Mouse (Mus musculus) B cell, adult (primary cell): ENCODE measurements around the gene Olfr317. TPM values are rescaled to one million over a fixed set of nuclear protein-coding genes. Genes with fewer than 3 reads are reported as not detected.

Experiments used
- total RNA-seq: library from RNA; stranded (reverse); gene quantifications from 4 replicates; pipeline ENCODE4 v1.2.4, GENCODE M21; 2023; ENCODE audit not compliant: inconsistent age

Olfr317 gene
- not detected in 4 replicates for total RNA-seq

DNA sequence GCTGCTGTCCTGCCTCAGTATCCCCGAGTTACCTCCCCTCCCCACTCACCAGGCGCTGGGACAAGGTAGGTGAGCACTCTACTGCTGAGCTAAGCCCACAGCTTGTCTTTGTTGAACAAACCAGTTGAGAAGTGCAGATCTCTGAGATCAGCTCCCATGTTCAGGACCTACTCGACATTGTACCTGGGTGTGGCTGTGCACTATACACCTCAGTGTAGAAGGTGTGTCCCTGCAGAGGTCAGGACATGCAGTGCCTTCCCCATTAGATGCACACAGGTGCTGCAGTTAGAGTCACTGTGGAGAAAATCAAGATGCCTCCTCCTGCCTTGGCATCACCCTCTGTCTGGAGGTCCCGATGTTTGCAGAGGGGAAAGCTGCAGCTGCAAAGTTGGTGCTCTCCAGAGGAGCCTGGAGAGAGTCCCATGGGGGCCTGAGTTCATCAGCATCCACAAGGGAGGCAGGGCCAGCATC, at the start of gene Olfr317:
TSS of gene Olfr317 (minus strand) at position 421 of the 471 bp plus-strand sequence.

DNA sequence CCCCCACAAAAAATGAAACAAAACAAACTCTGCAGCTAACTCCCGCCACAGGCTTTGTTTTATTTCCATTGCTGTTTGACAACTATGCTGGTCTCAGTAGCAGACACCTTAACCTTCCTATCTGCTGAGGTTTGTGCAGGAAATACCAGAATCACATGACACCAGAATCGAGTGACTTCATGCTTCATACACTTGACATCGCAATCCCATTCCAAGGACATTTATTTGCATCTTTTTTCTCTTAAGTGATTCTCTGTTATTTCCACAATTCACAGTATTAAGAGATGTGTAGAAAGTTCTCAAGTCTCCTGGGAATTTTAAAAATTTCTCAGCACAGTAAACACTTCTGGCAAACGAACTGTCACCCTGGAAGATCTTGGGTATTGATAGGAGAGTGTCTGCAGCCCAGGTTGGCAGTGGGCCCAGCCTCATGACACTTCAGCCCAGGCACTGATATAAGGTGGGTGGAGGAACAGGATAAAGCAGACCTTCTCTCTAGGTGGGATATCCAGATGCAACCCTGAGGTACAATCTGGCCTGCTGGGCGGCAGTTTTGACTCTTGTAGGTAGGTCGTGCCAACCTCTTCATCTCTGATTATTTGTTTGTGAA, 43.6 kb upstream of the Olfr317 start, which contains the start of gene Olfr314:
TSS of gene Olfr314 (plus strand) at position 473 of the 610 bp plus-strand sequence.

DNA sequence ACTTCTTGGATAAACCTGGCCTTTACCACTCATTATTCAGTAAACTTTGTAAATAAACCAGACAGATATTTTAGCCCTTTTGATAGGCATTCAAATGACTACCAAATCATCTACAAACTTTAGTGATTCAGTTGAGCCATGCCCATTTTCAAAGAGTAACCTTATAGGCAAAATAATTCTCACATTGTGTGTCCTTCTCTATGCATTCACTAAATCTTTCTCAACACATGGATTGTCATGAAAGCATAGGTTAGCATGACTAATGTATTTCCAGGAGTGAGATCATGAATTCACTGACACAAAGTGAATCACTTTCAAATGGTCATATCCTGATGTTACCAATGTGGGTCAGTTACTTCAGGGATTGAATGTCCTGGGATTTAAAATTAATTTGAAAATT, 33.9 kb upstream of the Olfr317 start, which contains the start of gene Olfr315:
TSS of gene Olfr315 (plus strand) at position 301 of the 400 bp plus-strand sequence.

DNA sequence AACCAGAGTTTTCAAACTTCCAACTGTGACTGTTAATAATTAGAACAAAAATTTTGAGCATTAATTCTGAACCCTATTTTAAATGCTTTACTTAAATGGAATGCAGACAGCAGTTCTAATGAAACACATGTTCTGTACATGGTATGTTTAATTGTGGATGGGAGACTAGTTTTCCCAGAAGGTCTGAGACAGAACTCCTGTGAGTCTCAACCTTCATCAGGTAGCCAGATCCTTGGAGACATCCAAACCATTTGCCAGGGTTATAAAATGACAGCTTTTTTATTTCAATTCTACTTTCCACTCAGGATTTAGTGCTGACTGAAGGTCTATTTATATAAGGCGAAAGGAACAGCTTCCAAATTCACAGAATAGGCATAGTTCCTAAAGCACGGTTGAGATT, 13.4 kb upstream of the Olfr317 start, which contains the start of gene Olfr316:
TSS of gene Olfr316 (plus strand) at position 301 of the 400 bp plus-strand sequence.

DNA sequence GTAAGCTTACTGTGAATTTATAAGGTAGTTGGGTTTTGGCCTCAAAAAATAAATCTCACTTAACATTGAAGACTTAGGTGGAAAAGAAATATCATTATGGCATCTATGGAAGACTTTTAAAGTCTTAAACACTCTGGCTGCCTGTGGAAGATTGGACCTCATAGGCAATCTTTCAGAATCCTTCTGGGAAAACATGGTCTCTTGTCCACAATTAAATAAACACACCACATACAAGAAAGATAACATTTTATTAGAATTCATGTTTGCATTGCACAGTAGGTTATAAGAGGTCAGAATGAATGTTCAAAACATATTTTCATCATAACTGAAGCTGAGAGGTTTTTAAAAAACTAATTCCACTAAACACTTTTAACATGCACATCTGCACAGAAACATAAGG, 15.1 kb downstream of the Olfr317 start, which contains the start of gene Olfr318:
TSS of gene Olfr318 (minus strand) at position 101 of the 400 bp plus-strand sequence.

DNA sequence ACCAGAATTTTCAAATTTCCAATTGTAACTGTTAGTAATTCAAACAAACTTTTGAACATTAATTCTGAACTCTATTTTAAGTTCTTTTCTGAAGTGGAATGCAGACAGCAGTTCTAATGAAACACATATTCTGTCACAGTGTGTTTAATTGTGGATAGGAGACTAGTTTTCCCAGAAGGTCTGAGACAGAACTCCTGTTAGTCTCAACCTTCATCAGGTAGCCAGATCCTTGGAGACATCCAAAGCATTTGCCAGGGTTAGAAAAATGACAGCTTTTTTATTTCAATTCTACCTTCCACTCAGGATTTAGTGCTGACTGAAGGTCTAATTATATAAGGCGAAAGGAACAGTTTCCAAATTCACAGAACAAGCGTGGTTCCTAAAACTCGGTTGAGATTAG, 40.1 kb downstream of the Olfr317 start, which contains the start of gene Olfr319:
TSS of gene Olfr319 (plus strand) at position 301 of the 400 bp plus-strand sequence.

Other genes with a start within 250 kb of the Olfr317 start
- gene Olfr332, start 246.7 kb downstream of the Olfr317 start, total RNA-seq, result not detected in 4 replicates
- not detected in 4 replicates for gene Olfr331, start 236.6 kb downstream of the Olfr317 start, total RNA-seq
- gene Olfr330, start 204.4 kb downstream of the Olfr317 start, total RNA-seq, result not detected in 4 replicates
- not detected in 4 replicates for gene Olfr329-ps, start 192.8 kb downstream of the Olfr317 start, total RNA-seq
- 0.19 TPM in 1 of 4 replicates, not detected in the others for gene Olfr328, start 183.6 kb downstream of the Olfr317 start, total RNA-seq
- gene Olfr224, start 168.7 kb downstream of the Olfr317 start, total RNA-seq, result not detected in 4 replicates
- not detected in 4 replicates for gene Olfr325, start 161.5 kb downstream of the Olfr317 start, total RNA-seq
- gene Olfr324, start 144.1 kb downstream of the Olfr317 start, total RNA-seq, result not detected in 4 replicates
- not detected in 4 replicates for gene 2210407C18Rik, start 123.1 kb downstream of the Olfr317 start, total RNA-seq
- gene Olfr323, start 108.7 kb downstream of the Olfr317 start, total RNA-seq, result not detected in 4 replicates
- not detected in 4 replicates for gene Trim58, start 98.7 kb downstream of the Olfr317 start, total RNA-seq
- not detected in 4 replicates for gene Olfr322, start 80.4 kb downstream of the Olfr317 start, total RNA-seq
- gene Olfr320, start 58.1 kb downstream of the Olfr317 start, total RNA-seq, result not detected in 4 replicates
- gene Olfr319, start 40.0 kb downstream of the Olfr317 start, total RNA-seq, result not detected in 4 replicates
- 0.58 to 0.96 TPM (median 0.68 TPM) in 4 replicates for gene Olfr318, start 15.2 kb downstream of the Olfr317 start, total RNA-seq
- not detected in 4 replicates for gene Olfr316, start 13.5 kb upstream of the Olfr317 start, total RNA-seq
- gene Olfr315, start 34.0 kb upstream of the Olfr317 start, total RNA-seq, result not detected in 4 replicates
- not detected in 4 replicates for gene Olfr314, start 43.7 kb upstream of the Olfr317 start, total RNA-seq
- not detected in 4 replicates for gene Fam183b, start 62.7 kb upstream of the Olfr317 start, total RNA-seq
- gene Olfr313, start 75.8 kb upstream of the Olfr317 start, total RNA-seq, result not detected in 4 replicates
- not detected in 4 replicates for gene Olfr312, start 90.0 kb upstream of the Olfr317 start, total RNA-seq
- not detected in 4 replicates for gene Olfr311, start 100.0 kb upstream of the Olfr317 start, total RNA-seq
- gene Gm12258, start 107.9 kb upstream of the Olfr317 start, total RNA-seq, result 5.2 to 6.3 TPM (median 5.6 TPM) in 4 replicates
- gene 2810021J22Rik, start 128.0 kb upstream of the Olfr317 start, total RNA-seq, result 9.2 to 14.4 TPM (median 12.3 TPM) in 4 replicates
- gene Zfp39, start 165.0 kb upstream of the Olfr317 start, total RNA-seq, result 10.5 to 13.6 TPM (median 12.3 TPM) in 4 replicates
- not detected in 4 replicates for gene Btnl10, start 178.7 kb upstream of the Olfr317 start, total RNA-seq
- 125 to 135 TPM (median 129 TPM) in 4 replicates for gene Rnf187, start 199.7 kb upstream of the Olfr317 start, total RNA-seq
- gene Hist3h2ba, start 209.7 kb upstream of the Olfr317 start, total RNA-seq, result 15.9 to 25.1 TPM (median 21.4 TPM) in 4 replicates
- 63.1 to 74.2 TPM (median 70.1 TPM) in 4 replicates for gene Hist3h2a, start 215.5 kb upstream of the Olfr317 start, total RNA-seq
- 0.19 to 0.42 TPM (median 0.38 TPM) in 3 of 4 replicates, not detected in the other for gene Trim17, start 215.5 kb upstream of the Olfr317 start, total RNA-seq
- gene Trim11, start 238.9 kb upstream of the Olfr317 start, total RNA-seq, result 117 to 129 TPM (median 123 TPM) in 4 replicates